Mouse (Mus musculus) spleen, postnatal 14 days (tissue): ENCODE results near the gene Inhbc.
A peak's percentile ranks its signal among the peaks of the same experiment; 100 is the strongest.

ENCODE experiments used
- DNase-seq, 2 experiments: peaks; one replicate each; pipeline ENCODE4 v3.0.0; 2021 to 2022; ENCODE audit warnings: low spot score in 2 of 2

Inhbc gene

GRCm38 (mm10) chr10:127351719-127352118 is 18.5 kb downstream of the Inhbc start:
- no peak for DNase-seq

- no peak for DNase-seq
These were observed 19.0 kb downstream of the Inhbc start for GRCm38 (mm10) chr10:127351285-127351595.

GRCm38 (mm10) chr10:127350594-127351284 is 19.5 kb downstream of the Inhbc start:
- DNase-seq = peak; percentile 32 to 57

GRCm38 (mm10) chr10:127349810-127350209 is 20.4 kb downstream of the Inhbc start:
- DNase-seq = no peak

GRCm38 (mm10) chr10:127348957-127349356 is 21.3 kb downstream of the Inhbc start:
- DNase-seq = no peak

GRCm38 (mm10) chr10:127346173-127346572 is 24.1 kb downstream of the Inhbc start:
- no peak for DNase-seq

- no peak for DNase-seq
These were observed 27.2 kb downstream of the Inhbc start for GRCm38 (mm10) chr10:127343029-127343428.

GRCm38 (mm10) chr10:127341891-127342639 is 28.2 kb downstream of the Inhbc start, which contains the start of gene Gli1:
TSS of gene Gli1 (minus strand) at chr10:127341974.
- peak; percentile 59 to 76 for DNase-seq

GRCm38 (mm10) chr10:127341360-127341690 is 28.9 kb downstream of the Inhbc start:
- DNase-seq = no peak

- DNase-seq = no peak
These were observed 29.5 kb downstream of the Inhbc start for GRCm38 (mm10) chr10:127340577-127341359.

GRCm38 (mm10) chr10:127339683-127340576 is 30.3 kb downstream of the Inhbc start:
- no peak for DNase-seq

- peak; percentile 63 to 85 for DNase-seq
These were observed 31.1 kb downstream of the Inhbc start for GRCm38 (mm10) chr10:127338930-127339682.

GRCm38 (mm10) chr10:127337536-127338099 is 32.6 kb downstream of the Inhbc start:
- no peak for DNase-seq

- no peak for DNase-seq
These were observed 33.3 kb downstream of the Inhbc start for GRCm38 (mm10) chr10:127336952-127337351.

- DNase-seq = no peak
These were observed 35.0 kb downstream of the Inhbc start for GRCm38 (mm10) chr10:127335271-127335670.

- DNase-seq = no peak
These were observed 37.1 kb downstream of the Inhbc start for GRCm38 (mm10) chr10:127333152-127333551.

GRCm38 (mm10) chr10:127332211-127332874 is 37.9 kb downstream of the Inhbc start:
- no peak for DNase-seq

- no peak for DNase-seq
These were observed 40.0 kb downstream of the Inhbc start for GRCm38 (mm10) chr10:127330212-127330611.

- DNase-seq = no peak
These were observed 42.6 kb downstream of the Inhbc start for GRCm38 (mm10) chr10:127327461-127328145.
